Comparison of ENCODE assay signal across 9 mouse cellular contexts in genomic region chr5:117516597-117516996, GRCm38 (mm10).
A peak's percentile ranks its signal among the peaks of the same experiment; 100 is the strongest.
DNase-seq lines count a peak whose midpoint lies in the region; ATAC-seq and TF ChIP-seq lines count a peak whose summit lies in the region.
"Had no signal": no experiment of that assay in that cellular context is flagged by ENCODE, and none has a peak within 500 bp of the region (broad histone marks: within the 10 kb centered on the region; RNA-seq: fewer than 3 reads in every experiment).

No protein-coding gene starts in this region.

- H3K36me3 ChIP-seq in heart, embryonic 16.5 days (ENCODE audit: control insufficient read depth, insufficient read depth) = no peaks in the 10 kb centered on the region
- H3K36me3 ChIP-seq in forebrain, embryonic 15.5 days = no peaks in the 10 kb centered on the region
- H3K36me3 ChIP-seq in midbrain, postnatal 0 days (ENCODE audit: insufficient read depth, low read length) = no peaks in the 10 kb centered on the region
- H3K36me3 ChIP-seq: limb, embryonic 12.5 days had no signal

- no peak overlapping the region for H3K4me2 ChIP-seq in heart, embryonic 16.5 days (ENCODE audit: low read depth, low read length)
- no peak overlapping the region for H3K4me2 ChIP-seq in forebrain, embryonic 15.5 days (replicated peaks)
- no peak overlapping the region for H3K4me2 ChIP-seq in midbrain, postnatal 0 days (ENCODE audit: low read depth, low read length, poor library complexity, severe bottlenecking)
- H3K4me2 ChIP-seq: limb, embryonic 12.5 days had no signal

- no peak overlapping the region for H3K4me3 ChIP-seq in heart, embryonic 16.5 days (ENCODE audit: low read length)
- no peak overlapping the region for H3K4me3 ChIP-seq in forebrain, embryonic 15.5 days
- H3K4me3 ChIP-seq in midbrain, postnatal 0 days (ENCODE audit: low read depth, low read length) = no peak overlapping the region
- H3K4me3 ChIP-seq: limb, embryonic 12.5 days had no signal

- H3K27ac ChIP-seq in heart, embryonic 16.5 days (ENCODE audit: low read length) = no peak overlapping the region
- H3K27ac ChIP-seq in forebrain, embryonic 15.5 days (replicated peaks) = no peak overlapping the region
- H3K27ac ChIP-seq in midbrain, postnatal 0 days (ENCODE audit: low read depth, low read length) = no peak overlapping the region
- H3K27ac ChIP-seq: limb, embryonic 12.5 days had no signal

- no peaks in the 10 kb centered on the region for H3K4me1 ChIP-seq in heart, embryonic 16.5 days (ENCODE audit: control insufficient read depth, insufficient read depth, low read length)
- 0 out of 2 replicates have a peak, but pooled peaks cover 3% of the 10 kb centered on the region for H3K4me1 ChIP-seq in forebrain, embryonic 15.5 days
- H3K4me1 ChIP-seq in midbrain, postnatal 0 days (ENCODE audit: insufficient read depth, low read length) = no peaks in the 10 kb centered on the region

- no peak overlapping the region for H3K9ac ChIP-seq in heart, embryonic 16.5 days (ENCODE audit: low read length)
- no peak overlapping the region for H3K9ac ChIP-seq in forebrain, embryonic 15.5 days (replicated peaks)
- H3K9ac ChIP-seq in midbrain, postnatal 0 days (replicated peaks; ENCODE audit: low read length, poor library complexity, severe bottlenecking) = no peak overlapping the region
- H3K9ac ChIP-seq: limb, embryonic 12.5 days had no signal

- no peaks in the 10 kb centered on the region for H3K9me3 ChIP-seq in heart, embryonic 16.5 days (replicated peaks; ENCODE audit: control insufficient read depth, low read length)
- no peaks in the 10 kb centered on the region for H3K9me3 ChIP-seq in forebrain, embryonic 15.5 days
- H3K9me3 ChIP-seq in midbrain, postnatal 0 days (ENCODE audit: low read length) = no peaks in the 10 kb centered on the region
- H3K9me3 ChIP-seq: limb, embryonic 12.5 days had no signal

- TF ChIP-seq CTCF in midbrain, postnatal 0 days (IDR thresholded peaks at IDR 0.05) = peak; percentile 92

- DNase-seq in heart, adult 9 months (ENCODE audit: low spot score in 2 of 2) = no peak
- DNase-seq in CD8-positive naive resting alpha-beta T cell, adult 2 months (ENCODE audit: low read depth in 2 of 2, low spot score in 2 of 2) = peak; percentile 55 to 61
- DNase-seq in brain, adult 2 months (ENCODE audit: low read depth, low spot score) = peak; percentile 81
- DNase-seq in layer of hippocampus, postnatal 25 days (ENCODE audit: extremely low spot score in 1 of 2, low spot score in 1 of 2) = peak; percentile 70 to 89
- DNase-seq in midbrain, postnatal 0 days (ENCODE audit: low spot score) = peak; percentile 76
- DNase-seq in thymus, postnatal 14 days = peak; percentile 71

- ATAC-seq in heart, embryonic 16.5 days (replicated peaks; ENCODE audit: extremely low read depth, insufficient read depth, low FRiP score) = peak; percentile 15; the same call in 1 of the 2 replicates
- ATAC-seq in forebrain, embryonic 15.5 days (replicated peaks) = 0 out of 2 replicates have a peak, but pooled peaks have one; percentile 26
- ATAC-seq in midbrain, postnatal 0 days (ENCODE audit: low FRiP score) = no peak; the same call in 1 of the 2 replicates

- 5% methylated on average over 8 of the region's 8 CpGs for WGBS in heart, embryonic 16.5 days
- 3% methylated on average over 8 of the region's 8 CpGs for WGBS in forebrain, embryonic 15.5 days
- WGBS in midbrain, postnatal 0 days = 5% methylated on average over 8 of the region's 8 CpGs

- no peaks in the 10 kb centered on the region for H3K27me3 ChIP-seq in heart, embryonic 16.5 days (ENCODE audit: control insufficient read depth, insufficient read depth, low read length)
- H3K27me3 ChIP-seq in forebrain, embryonic 15.5 days = no peaks in the 10 kb centered on the region
- no peaks in the 10 kb centered on the region for H3K27me3 ChIP-seq in midbrain, postnatal 0 days (ENCODE audit: insufficient read depth, low read length)
- H3K27me3 ChIP-seq: limb, embryonic 12.5 days had no signal

Comparison
In these comparisons a context has a peak if more than half of its experiments do, and no peak if none do; other contexts are left out.
1. DNase-seq: peak in CD8-positive naive resting alpha-beta T cell, adult 2 months (2 of 2), brain, adult 2 months (single experiment), layer of hippocampus, postnatal 25 days (2 of 2), midbrain, postnatal 0 days (single experiment) and thymus, postnatal 14 days (single experiment); none in heart, adult 9 months (0 of 2).